Mouse (Mus musculus) ES-Bruce4 (cell line): ENCODE measurements around the gene Zbtb1. TPM values are rescaled to one million over a fixed set of nuclear protein-coding genes. Genes with fewer than 3 reads are reported as not detected.
"Not testable (repeated sequence)": the region's sequence is repeated elsewhere in the genome, so short reads cannot be mapped to it uniquely, and the experiment has no call there.

ENCODE experiments used
- H3K27ac ChIP-seq: 2 replicates; pipeline ENCODE4 v1.5.1; 2012; ENCODE audit warnings: low read length, inconsistent platforms; ENCODE audit not compliant: insufficient read depth
- H3K27me3 ChIP-seq: 2 replicates; pipeline ENCODE4 v1.6.1; 2012; ENCODE audit warnings: mild to moderate bottlenecking, low read length, inconsistent platforms; ENCODE audit not compliant: control insufficient read depth, poor library complexity, insufficient read depth, severe bottlenecking
- H3K36me3 ChIP-seq: 2 replicates; pipeline ENCODE4 v1.6.1; 2012; ENCODE audit warnings: inconsistent platforms, mild to moderate bottlenecking, low read length, moderate library complexity; ENCODE audit not compliant: control insufficient read depth, poor library complexity, insufficient read depth, severe bottlenecking
- H3K4me1 ChIP-seq: one replicate; pipeline ENCODE4 v1.8.1; 2011; ENCODE audit warnings: low read length; ENCODE audit not compliant: control insufficient read depth, insufficient read depth
- H3K4me3 ChIP-seq: 2 replicates; pipeline ENCODE4 v1.5.1; 2011; ENCODE audit warnings: low read depth, mild to moderate bottlenecking, low read length
- H3K9ac ChIP-seq: 2 replicates; pipeline ENCODE4 v1.6.1; 2012; ENCODE audit warnings: low read depth, mild to moderate bottlenecking, inconsistent platforms; ENCODE audit not compliant: poor library complexity, severe bottlenecking
- H3K9me3 ChIP-seq: replicated peaks from 2 replicates; pipeline ENCODE4 v1.6.1; 2012; ENCODE audit warnings: mild to moderate bottlenecking, low read length, inconsistent platforms; ENCODE audit not compliant: control insufficient read depth, poor library complexity, insufficient read depth, severe bottlenecking
- CTCF ChIP-seq: IDR thresholded peaks from one replicate; pipeline ENCODE4 v1.8.1; 2011; ENCODE audit warnings: low read depth, low read length
- EP300 ChIP-seq: IDR thresholded peaks from 2 replicates; pipeline ENCODE4 v1.6.1; 2011; ENCODE audit warnings: low read depth, low read length; ENCODE audit not compliant: insufficient read depth
- POLR2A ChIP-seq: IDR thresholded peaks from one replicate; pipeline ENCODE4 v1.8.1; 2011; ENCODE audit warnings: low read length; ENCODE audit not compliant: insufficient read depth
- polyA plus RNA-seq: library from polyadenylated mRNA; stranded (reverse); fragments of >200 nt; gene quantifications from 2 replicates; pipeline ENCODE4 v1.2.4, GENCODE M21; 2011; ENCODE audit warnings: low read depth; ENCODE audit not compliant: missing spikeins, insufficient read depth, insufficient read length

Zbtb1 gene
- polyA plus RNA-seq, 1 experiment, result 6.1 TPM

DNA sequence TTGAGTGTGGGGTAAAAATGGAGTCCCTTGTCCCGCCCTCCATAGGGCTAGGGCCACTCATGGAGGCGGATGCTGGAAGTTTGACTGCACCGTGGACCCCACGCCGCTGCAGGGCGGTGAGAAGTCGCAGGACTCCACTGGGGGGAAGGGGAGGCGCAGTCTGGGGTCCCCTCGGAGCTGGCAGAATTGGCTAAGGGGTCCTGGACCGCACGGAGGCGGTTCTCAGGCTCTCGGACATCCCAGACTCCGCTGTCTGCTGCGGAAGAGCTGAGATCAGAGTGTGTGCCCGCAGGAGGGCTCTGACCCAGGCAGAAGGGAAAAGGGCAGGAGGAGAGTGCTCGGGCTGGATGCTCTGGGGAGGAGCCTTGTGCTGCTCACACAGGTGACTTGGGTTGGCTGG is 65.0 kb downstream of the Zbtb1 start:
- H3K9me3 ChIP-seq, result no peaks in the 10 kb centered on the region
- H3K36me3 ChIP-seq, result no peaks in the 10 kb centered on the region
- H3K4me3 ChIP-seq, result peak overlapping the region; percentile 32
- peak overlapping the region; percentile 30; the same call in 1 of the 2 replicates for H3K9ac ChIP-seq
- no peaks in the 10 kb centered on the region; the same call in 1 of the 2 replicates for H3K27me3 ChIP-seq
- TF ChIP-seq POLR2A, result no peak
- no peak for TF ChIP-seq CTCF
- TF ChIP-seq EP300, result no peak
- H3K27ac ChIP-seq, result no peak overlapping the region
- H3K4me1 ChIP-seq, result no peaks in the 10 kb centered on the region

DNA sequence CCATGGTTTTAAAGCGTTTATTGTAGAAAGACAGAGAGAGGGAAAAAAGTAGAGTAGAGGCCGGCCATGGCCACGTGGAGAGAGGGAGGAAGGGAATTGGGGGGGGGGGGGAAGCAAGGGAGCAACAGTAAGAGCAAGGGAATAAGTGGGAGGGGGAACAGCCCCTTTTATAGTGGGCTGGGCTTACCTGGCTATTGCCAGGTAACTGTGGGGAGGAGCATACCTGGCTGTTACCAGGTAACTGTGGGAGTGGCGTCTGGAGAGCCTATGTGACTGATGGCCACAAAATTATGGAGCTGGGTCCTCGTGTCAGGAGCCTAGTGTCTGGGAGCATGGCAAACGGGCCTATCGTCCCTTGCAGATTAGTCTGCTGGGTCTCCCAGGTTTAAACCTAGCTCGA is 65.5 kb downstream of the Zbtb1 start:
- H3K9me3 ChIP-seq, result no peaks in the 10 kb centered on the region
- H3K4me1 ChIP-seq, result no peaks in the 10 kb centered on the region
- no peak overlapping the region for H3K27ac ChIP-seq
- H3K4me3 ChIP-seq, result no peak overlapping the region
- H3K9ac ChIP-seq, result no peak overlapping the region
- no peak for TF ChIP-seq CTCF
- TF ChIP-seq EP300, result no peak
- no peak for TF ChIP-seq POLR2A
- H3K36me3 ChIP-seq, result no peaks in the 10 kb centered on the region
- no peaks in the 10 kb centered on the region; the same call in 1 of the 2 replicates for H3K27me3 ChIP-seq

DNA sequence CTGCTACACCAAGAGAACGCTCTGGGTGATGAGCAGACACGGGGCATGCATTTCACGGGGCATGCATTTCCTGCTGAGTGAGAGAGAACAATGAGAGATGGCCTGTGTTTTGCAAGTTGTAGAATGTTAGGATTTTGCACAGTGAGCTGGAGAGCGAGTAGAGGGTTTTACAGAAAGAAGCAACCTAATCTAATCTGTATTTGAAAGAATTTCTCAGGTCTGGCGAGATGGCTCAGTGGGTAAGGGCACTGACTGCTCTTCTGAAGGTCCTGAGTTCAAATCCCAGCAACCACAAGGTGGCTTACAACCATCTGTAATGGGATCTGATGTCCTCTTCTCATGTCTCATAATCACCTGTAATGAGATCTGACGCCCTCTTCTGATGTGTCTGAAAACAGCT is 73.4 kb downstream of the Zbtb1 start:
- not testable (repeated sequence) for H3K36me3 ChIP-seq, H3K9ac ChIP-seq, H3K4me1 ChIP-seq, H3K27ac ChIP-seq, H3K4me3 ChIP-seq, H3K27me3 ChIP-seq, H3K9me3 ChIP-seq

DNA sequence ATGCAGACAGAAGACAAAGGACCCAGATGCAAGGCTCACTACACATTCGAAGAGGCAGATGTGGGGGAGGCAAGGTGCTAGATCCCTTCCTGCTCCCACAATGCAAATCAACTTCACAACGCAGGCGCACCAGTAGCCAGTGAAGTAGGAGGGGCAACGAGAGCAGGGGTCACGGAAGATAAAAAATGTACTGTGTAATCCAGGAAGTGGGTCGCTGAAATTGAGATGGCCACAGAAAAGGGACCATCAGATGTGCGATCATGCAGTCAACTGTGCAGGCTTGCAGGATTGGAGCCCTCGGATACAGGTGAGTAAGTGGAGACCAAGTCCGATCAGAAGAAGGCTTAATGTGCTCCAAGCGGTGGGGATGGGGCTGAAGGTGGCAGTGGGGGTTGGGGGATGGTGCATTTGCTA is 74.3 kb downstream of the Zbtb1 start:
- Histone ChIP-seq H3K9ac (peak overlapping the region; percentile 20), H3K27ac (peak overlapping the region; percentile 37; the same call in 1 of the 2 replicates), H3K9me3 (no peaks in the 10 kb centered on the region), H3K27me3 (no peaks in the 10 kb centered on the region), H3K4me3 (peak overlapping the region; percentile 89), H3K36me3 (peaks cover 13% of the 10 kb centered on the region), H3K4me1 (no peaks in the 10 kb centered on the region)
- TF ChIP-seq CTCF (no peak), POLR2A (no peak), EP300 (0 out of 2 replicates have a peak, but pooled peaks have one; percentile 34)

DNA sequence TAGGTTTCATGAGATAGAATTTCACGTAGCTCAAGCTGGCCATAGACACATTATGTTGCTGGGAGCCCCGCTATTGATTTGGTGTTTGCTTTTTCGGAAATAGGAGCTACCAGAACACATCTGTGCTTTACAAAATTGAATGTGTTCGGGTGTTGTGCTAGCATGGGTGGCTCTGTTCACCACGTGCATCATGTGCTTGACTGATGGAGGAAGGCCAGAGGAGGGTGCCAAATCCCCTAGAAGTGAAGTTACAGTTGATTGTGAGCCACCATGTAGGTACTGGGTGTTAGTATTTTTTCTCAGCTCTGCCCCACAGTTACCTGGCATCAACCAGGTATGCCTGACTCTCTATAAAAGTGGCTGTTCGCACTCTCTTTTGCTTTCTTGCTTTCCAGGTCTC is 74.8 kb downstream of the Zbtb1 start:
- no peaks in the 10 kb centered on the region for H3K4me1 ChIP-seq
- H3K27ac ChIP-seq, result no peak overlapping the region
- no peaks in the 10 kb centered on the region for H3K27me3 ChIP-seq
- H3K9ac ChIP-seq, result peak overlapping the region; percentile 20
- TF ChIP-seq CTCF, result no peak
- TF ChIP-seq EP300, result no peak
- no peak for TF ChIP-seq POLR2A
- no peaks in the 10 kb centered on the region for H3K9me3 ChIP-seq
- peaks cover 16% of the 10 kb centered on the region for H3K36me3 ChIP-seq
- H3K4me3 ChIP-seq, result peak overlapping the region; percentile 89

DNA sequence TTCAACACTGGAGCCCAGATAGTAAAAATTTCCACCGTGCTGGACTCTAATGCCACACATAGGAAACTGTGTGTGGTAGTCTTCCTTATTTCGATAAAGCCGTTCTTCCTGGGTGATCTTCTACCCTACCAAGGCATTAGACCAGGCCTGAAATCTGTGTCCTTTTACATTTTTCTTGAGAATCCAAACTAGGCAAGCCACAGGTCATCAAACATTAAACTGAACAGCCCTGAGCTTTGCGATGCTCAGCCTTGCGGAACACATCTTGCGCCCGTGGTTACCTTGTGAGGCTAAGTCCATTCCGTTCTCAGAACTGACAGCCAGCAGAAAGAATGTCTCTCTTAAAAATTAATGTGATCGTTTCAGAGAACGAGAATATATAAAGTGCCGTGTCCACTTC is 76.1 kb downstream of the Zbtb1 start:
- H3K9ac ChIP-seq, result no peak overlapping the region
- peaks cover 19% of the 10 kb centered on the region for H3K36me3 ChIP-seq
- no peaks in the 10 kb centered on the region for H3K27me3 ChIP-seq
- H3K9me3 ChIP-seq, result no peaks in the 10 kb centered on the region
- no peak for TF ChIP-seq POLR2A
- no peak for TF ChIP-seq CTCF
- TF ChIP-seq EP300, result no peak
- no peaks in the 10 kb centered on the region for H3K4me1 ChIP-seq
- H3K4me3 ChIP-seq, result no peak overlapping the region
- no peak overlapping the region for H3K27ac ChIP-seq

Other genes with a start within 250 kb of the Zbtb1 start
- gene Esr2, start 193.0 kb upstream of the Zbtb1 start, polyA plus RNA-seq, result 0.41 and 0.49 TPM in 2 replicates
- gene Tex21, start 123.5 kb upstream of the Zbtb1 start, polyA plus RNA-seq, result 8.8 and 8.9 TPM in 2 replicates
- gene Mthfd1, start 115.0 kb upstream of the Zbtb1 start, polyA plus RNA-seq, result 237 and 239 TPM in 2 replicates
- 9.3 and 11.1 TPM in 2 replicates for gene Akap5, start 45.4 kb upstream of the Zbtb1 start, polyA plus RNA-seq
- 23.1 and 30.8 TPM in 2 replicates for gene Zbtb25, start 664 bp upstream of the Zbtb1 start, polyA plus RNA-seq
- 8.2 and 8.7 TPM in 2 replicates for gene Hspa2, start 33.9 kb downstream of the Zbtb1 start, polyA plus RNA-seq
- gene Ppp1r36, start 47.3 kb downstream of the Zbtb1 start, polyA plus RNA-seq, result 1.1 and 2.1 TPM in 2 replicates
- gene Plekhg3, start 160.6 kb downstream of the Zbtb1 start, polyA plus RNA-seq, result 25.3 and 28.5 TPM in 2 replicates